Mouse (Mus musculus): Measurements from ENCODE around the gene S1pr4. TPM values are rescaled to one million over a fixed set of nuclear protein-coding genes. Genes with fewer than 3 reads are reported as not detected.

Gene S1pr4
- total RNA-seq, 2 experiments from 2014 or later: 2.0 to 2.7 TPM

DNA sequence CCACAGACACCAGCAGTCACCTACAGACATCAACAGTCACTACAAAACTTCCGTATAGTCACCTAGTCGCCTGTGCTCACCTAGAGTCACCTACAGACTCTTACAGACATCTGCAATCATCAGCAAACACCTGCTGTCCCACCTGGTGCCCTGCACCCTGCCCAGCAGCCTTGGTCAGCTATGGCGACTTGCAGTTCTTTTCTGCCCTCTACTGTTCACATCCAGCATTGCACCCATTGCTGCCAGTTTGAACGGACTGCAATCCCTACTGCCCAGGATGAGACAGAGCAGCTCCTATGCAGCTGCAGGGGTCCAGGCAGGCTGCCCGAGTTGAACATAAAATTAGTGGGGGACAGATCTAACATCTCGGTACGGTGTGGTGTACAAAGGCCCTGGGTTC is 49.8 kb downstream of the S1pr4 start:
- peak; percentile 58 to 68 for DNase-seq (ENCODE audit: low spot score in 2 of 2)

Small RNA genes lying within 50 kb of the gene (microRNA-seq; reads per million reads assigned to microRNA genes)
- gene Gm25595: not detected

Other genes starting within 250 kb of the S1pr4 start
- gene Matk, start 247.2 kb downstream of the S1pr4 start, total RNA-seq (2021): 1 to 10 TPM; 2.9 to 3.0 TPM
- gene Mrpl54, start 233.2 kb downstream of the S1pr4 start, total RNA-seq (2021): 100 to 1,000 TPM; 107 to 108 TPM
- gene Apba3, start 233.2 kb downstream of the S1pr4 start, total RNA-seq (2021): 10 to 100 TPM; 47.8 to 49.5 TPM
- gene Tjp3, start 208.6 kb downstream of the S1pr4 start, total RNA-seq (2021): 1 to 10 TPM; 1.8 to 3.1 TPM
- gene Pip5k1c, start 207.2 kb downstream of the S1pr4 start, total RNA-seq (2021): 10 to 100 TPM; 65.2 to 71.1 TPM
- 10 to 100 TPM; 43.8 to 44.4 TPM for gene Cactin, start 179.0 kb downstream of the S1pr4 start, total RNA-seq (2021)
- 10 to 100 TPM; 27.3 to 30.6 TPM for gene Tbxa2r, start 171.4 kb downstream of the S1pr4 start, total RNA-seq (2021)
- gene Gipc3, start 156.9 kb downstream of the S1pr4 start, total RNA-seq (2021): 1 to 10 TPM; 2.3 to 2.6 TPM
- gene Hmg20b, start 149.7 kb downstream of the S1pr4 start, total RNA-seq (2021): 100 to 1,000 TPM; 107 to 108 TPM
- 10 to 100 TPM; 21.2 to 22.0 TPM for gene Mfsd12, start 142.6 kb downstream of the S1pr4 start, total RNA-seq (2021)
- gene 4930404N11Rik, start 134.3 kb downstream of the S1pr4 start, total RNA-seq (2021): 1 to 10 TPM; 6.3 to 8.2 TPM
- 10 to 100 TPM; 69.1 to 70.7 TPM for gene Fzr1, start 121.6 kb downstream of the S1pr4 start, total RNA-seq (2021)
- gene Dohh, start 115.7 kb downstream of the S1pr4 start, total RNA-seq (2021): 10 to 100 TPM; 49.4 to 49.7 TPM
- 1 to 10 TPM; 1.7 to 1.8 TPM for gene Gm48551, start 115.7 kb downstream of the S1pr4 start, total RNA-seq (2021)
- gene Gm48552, start 111.1 kb downstream of the S1pr4 start, total RNA-seq (2021): 1 to 10 TPM; 2.6 to 4.1 TPM
- gene Smim24, start 107.1 kb downstream of the S1pr4 start, total RNA-seq (2021): 10 to 100 TPM in 1 of 2 experiments, 1 to 10 TPM in 1; 1.2 to 13.2 TPM
- 100 to 1,000 TPM; 120 to 129 TPM for gene Nfic, start 44.5 kb downstream of the S1pr4 start, total RNA-seq (2021)
- 1 to 10 TPM; 3.5 to 4.2 TPM for gene Celf5, start 17.4 kb downstream of the S1pr4 start, total RNA-seq (2021)
- 100 to 1,000 TPM; 107 to 117 TPM for gene Ncln, start 3.7 kb downstream of the S1pr4 start, total RNA-seq (2021)
- gene Gna15, start 24.1 kb upstream of the S1pr4 start, total RNA-seq (2021): 1 to 10 TPM in 1 of 2 experiments, under 1 TPM in 1; 0.67 to 1.2 TPM
- gene Gna11, start 45.1 kb upstream of the S1pr4 start, total RNA-seq (2021): 10 to 100 TPM; 74.2 to 74.4 TPM
- gene Aes, start 59.4 kb upstream of the S1pr4 start, total RNA-seq (2021): 100 to 1,000 TPM; 639 to 647 TPM
- gene Tle2, start 74.4 kb upstream of the S1pr4 start, total RNA-seq (2021): 10 to 100 TPM; 24.9 to 30.4 TPM
- gene Tle6, start 100.9 kb upstream of the S1pr4 start, total RNA-seq (2021): 10 to 100 TPM; 12.8 to 20.2 TPM
- gene BC025920, start 106.1 kb upstream of the S1pr4 start, total RNA-seq (2021): 1 to 10 TPM; 1.1 to 2.1 TPM
- gene Sirt6, start 127.7 kb upstream of the S1pr4 start, total RNA-seq (2021): 10 to 100 TPM; 40.1 to 40.7 TPM
- 10 to 100 TPM; 38.7 to 50.5 TPM for gene Ankrd24, start 128.4 kb upstream of the S1pr4 start, total RNA-seq (2021)
- 1 to 10 TPM; 3.0 to 3.9 TPM for gene Gm10778, start 148.9 kb upstream of the S1pr4 start, total RNA-seq (2021)
- 10 to 100 TPM in 1 of 2 experiments, 1 to 10 TPM in 1; 8.7 to 14.6 TPM for gene Zfp433, start 204.7 kb upstream of the S1pr4 start, total RNA-seq (2021)